In genomic region chr5:73913116-73913515, GRCm38 (mm10) we compare ENCODE assay signal across 10 mouse cellular contexts.
DNase-seq lines count a peak whose midpoint lies in the region; ATAC-seq and TF ChIP-seq lines count a peak whose summit lies in the region.
"Had no signal": no experiment of that assay in that cellular context is flagged by ENCODE, and none has a peak within 500 bp of the region (broad histone marks: within the 10 kb centered on the region; RNA-seq: fewer than 3 reads in every experiment).

No protein-coding gene starts in this region.

- DNase-seq in cerebellum, postnatal 10 days: peak; percentile 56 to 73
- DNase-seq in cerebellum, postnatal 36 days: no peak
- peak; percentile 63 for DNase-seq in kidney, postnatal 0 days (ENCODE audit: low spot score)
- no peak for DNase-seq in kidney, adult 9 months
- DNase-seq in neural tube, embryonic 10.5 days (ENCODE audit: extremely low spot score, low spot score): peak; percentile 37
- no peak for DNase-seq in forebrain, embryonic 10.5 days (ENCODE audit: extremely low spot score, low spot score)
- DNase-seq: B cell, adult 2 months had no signal

- H3K9ac ChIP-seq in kidney, postnatal 0 days (ENCODE audit: low read depth, low read length): no peak overlapping the region
- H3K9ac ChIP-seq in neural tube, embryonic 15.5 days (replicated peaks): no peak overlapping the region
- H3K9ac ChIP-seq in intestine, postnatal 0 days (ENCODE audit: low read depth, low read length): no peak overlapping the region
- H3K9ac ChIP-seq: heart, embryonic 13.5 days had no signal

- ATAC-seq in kidney, postnatal 0 days (replicated peaks; ENCODE audit: low FRiP score, low read depth): no peak
- ATAC-seq in neural tube, embryonic 15.5 days (ENCODE audit: low FRiP score): no peak
- no peak for ATAC-seq in intestine, postnatal 0 days

- no peaks in the 10 kb centered on the region for H3K9me3 ChIP-seq in kidney, postnatal 0 days (replicated peaks; ENCODE audit: low read length)
- H3K9me3 ChIP-seq in neural tube, embryonic 15.5 days (replicated peaks): no peaks in the 10 kb centered on the region
- no peaks in the 10 kb centered on the region for H3K9me3 ChIP-seq in forebrain, embryonic 10.5 days
- no peaks in the 10 kb centered on the region for H3K9me3 ChIP-seq in intestine, postnatal 0 days (ENCODE audit: control insufficient read depth)
- H3K9me3 ChIP-seq: heart, embryonic 13.5 days had no signal

- no peak overlapping the region for H3K4me2 ChIP-seq in kidney, postnatal 0 days (ENCODE audit: low read length)
- H3K4me2 ChIP-seq in neural tube, embryonic 15.5 days: no peak overlapping the region
- H3K4me2 ChIP-seq in intestine, postnatal 0 days (replicated peaks; ENCODE audit: low read depth): no peak overlapping the region
- H3K4me2 ChIP-seq: heart, embryonic 13.5 days had no signal

- no peak for TF ChIP-seq CTCF in kidney, postnatal 0 days (IDR thresholded peaks at IDR 0.05; ENCODE audit: low read depth)
- no peak for TF ChIP-seq CTCF in intestine, postnatal 0 days (IDR thresholded peaks at IDR 0.05; ENCODE audit: low read depth)

- 36% methylated on average over 6 of the region's 6 CpGs for WGBS in kidney, postnatal 0 days
- WGBS in neural tube, embryonic 15.5 days: 42% methylated on average over 6 of the region's 6 CpGs
- WGBS in forebrain, embryonic 10.5 days: 74% methylated on average over 6 of the region's 6 CpGs
- WGBS in intestine, postnatal 0 days: 74% methylated on average over 6 of the region's 6 CpGs

- H3K4me1 ChIP-seq in kidney, postnatal 0 days (replicated peaks; ENCODE audit: insufficient read depth, low read length): no peaks in the 10 kb centered on the region
- no peaks in the 10 kb centered on the region for H3K4me1 ChIP-seq in neural tube, embryonic 15.5 days
- peaks cover 9% of the 10 kb centered on the region; the same call in 1 of the 2 replicates for H3K4me1 ChIP-seq in forebrain, embryonic 10.5 days
- H3K4me1 ChIP-seq in intestine, postnatal 0 days (replicated peaks; ENCODE audit: control insufficient read depth, insufficient read depth, low read length): no peaks in the 10 kb centered on the region
- H3K4me1 ChIP-seq: heart, embryonic 13.5 days had no signal

- H3K27ac ChIP-seq in kidney, postnatal 0 days: no peak overlapping the region
- no peak overlapping the region for H3K27ac ChIP-seq in neural tube, embryonic 15.5 days (replicated peaks)
- no peak overlapping the region for H3K27ac ChIP-seq in forebrain, embryonic 10.5 days
- H3K27ac ChIP-seq in intestine, postnatal 0 days (ENCODE audit: low read depth, low read length): no peak overlapping the region
- H3K27ac ChIP-seq: heart, embryonic 13.5 days had no signal

- H3K4me3 ChIP-seq in kidney, postnatal 0 days (replicated peaks; ENCODE audit: low read depth, low read length): no peak overlapping the region
- H3K4me3 ChIP-seq in neural tube, embryonic 15.5 days (replicated peaks): no peak overlapping the region
- H3K4me3 ChIP-seq in forebrain, embryonic 10.5 days: no peak overlapping the region
- no peak overlapping the region for H3K4me3 ChIP-seq in intestine, postnatal 0 days (ENCODE audit: low read depth, low read length)
- H3K4me3 ChIP-seq: heart, embryonic 13.5 days had no signal

- no peaks in the 10 kb centered on the region for H3K27me3 ChIP-seq in kidney, postnatal 0 days (ENCODE audit: insufficient read depth, low read length)
- no peaks in the 10 kb centered on the region; the same call in 1 of the 2 replicates for H3K27me3 ChIP-seq in neural tube, embryonic 15.5 days (replicated peaks)
- no peaks in the 10 kb centered on the region for H3K27me3 ChIP-seq in forebrain, embryonic 10.5 days (ENCODE audit: poor library complexity, severe bottlenecking)
- no peaks in the 10 kb centered on the region for H3K27me3 ChIP-seq in intestine, postnatal 0 days (replicated peaks; ENCODE audit: control insufficient read depth, insufficient read depth, low read length)
- H3K27me3 ChIP-seq: heart, embryonic 13.5 days had no signal

- H3K36me3 ChIP-seq in kidney, postnatal 0 days (ENCODE audit: insufficient read depth, low read length): no peaks in the 10 kb centered on the region
- H3K36me3 ChIP-seq in neural tube, embryonic 15.5 days: no peaks in the 10 kb centered on the region
- H3K36me3 ChIP-seq in forebrain, embryonic 10.5 days (replicated peaks): no peaks in the 10 kb centered on the region
- H3K36me3 ChIP-seq in intestine, postnatal 0 days (ENCODE audit: control insufficient read depth, insufficient read depth): no peaks in the 10 kb centered on the region
- H3K36me3 ChIP-seq: heart, embryonic 13.5 days had no signal

Comparison
In these comparisons a context has a peak if more than half of its experiments do, and no peak if none do; other contexts are left out.
1. DNase-seq: peak in cerebellum, postnatal 10 days (2 of 2), kidney, postnatal 0 days (single experiment) and neural tube, embryonic 10.5 days (single experiment); none in cerebellum, postnatal 36 days (0 of 2), kidney, adult 9 months (single experiment) and forebrain, embryonic 10.5 days (single experiment).